Mouse (Mus musculus) stomach, postnatal 0 days (tissue): ENCODE data around the gene Sirt4. TPM values are rescaled to one million over a fixed set of nuclear protein-coding genes. Genes with fewer than 3 reads are reported as not detected.
A peak's percentile ranks its signal among the peaks of the same experiment; 100 is the strongest.

Source experiments
- ATAC-seq: fragments of 200-750 bp; cut with Nextera tagmentation; 2 replicates; pipeline ENCODE4 v1.8.0; 2017; ENCODE audit not compliant: low FRiP score, low TSS enrichment
- DNase-seq: peaks from one replicate; pipeline ENCODE4 v3.0.0-alpha.2; 2016; ENCODE audit warnings: low spot score
- H3K27ac ChIP-seq: fragments of 300-500 bp; sonication (generic); replicated peaks from 2 replicates; pipeline ENCODE4 v1.5.1; 2014; ENCODE audit warnings: mild to moderate bottlenecking, control low read depth
- H3K27me3 ChIP-seq: fragments of 300-500 bp; sonication (generic); 2 replicates; pipeline ENCODE4 v1.6.1; 2014; ENCODE audit warnings: low read length; ENCODE audit not compliant: control insufficient read depth, insufficient read depth
- H3K36me3 ChIP-seq: fragments of 300-500 bp; sonication (generic); 2 replicates; pipeline ENCODE4 v1.6.1; 2014; ENCODE audit warnings: low read length, mixed read lengths; ENCODE audit not compliant: control insufficient read depth, insufficient read depth
- H3K4me1 ChIP-seq: fragments of 300-500 bp; sonication (generic); replicated peaks from 2 replicates; pipeline ENCODE4 v1.6.1; 2014; ENCODE audit warnings: antibody characterized with exemption; ENCODE audit not compliant: control insufficient read depth, insufficient read depth
- H3K4me2 ChIP-seq: fragments of 300-500 bp; sonication (generic); replicated peaks from 2 replicates; pipeline ENCODE4 v1.6.1; 2014; ENCODE audit warnings: low read depth, mild to moderate bottlenecking, control low read depth, moderate library complexity
- H3K4me3 ChIP-seq: fragments of 300-500 bp; sonication (generic); 2 replicates; pipeline ENCODE4 v1.5.1; 2014; ENCODE audit warnings: low read depth, low read length, control low read depth
- H3K9ac ChIP-seq: fragments of 300-500 bp; sonication (generic); 2 replicates; pipeline ENCODE4 v1.6.1; 2014; ENCODE audit warnings: mild to moderate bottlenecking, low read length, control low read depth, mixed read lengths
- H3K9me3 ChIP-seq: fragments of 300-500 bp; sonication (generic); 2 replicates; pipeline ENCODE4 v1.6.1; 2016; ENCODE audit warnings: low read length; ENCODE audit not compliant: control insufficient read depth
- CTCF ChIP-seq: IDR thresholded peaks from 2 replicates; pipeline ENCODE4 v1.5.1; 2016; ENCODE audit warnings: antibody characterized with exemption, low read depth, mild to moderate bottlenecking, moderate library complexity
- EP300 ChIP-seq: optimal IDR thresholded peaks from 2 replicates; pipeline ENCODE3; 2016; ENCODE audit warnings: antibody characterized with exemption
- WGBS: fragments of 180-500 bp; shearing (Covaris S2); extraction: QIAGEN DNeasy Blood & Tissue Kit; methylation state at CpG from one replicate; pipeline ENCODE4 v1.1.7; 2014; 5-methylcytosine and 5-hydroxymethylcytosine counted together
- polyA plus RNA-seq: library from polyadenylated mRNA; unstranded; fragments of >200 nt; fragmentation: Nextera tagmentation; extraction: Ambion mirVana; gene quantifications from 2 replicates; pipeline ENCODE4 v1.2.1, GENCODE M21; 2015

The Sirt4 gene
- polyA plus RNA-seq, 1 experiment from 2014 or later, result 11.5 TPM

DNA sequence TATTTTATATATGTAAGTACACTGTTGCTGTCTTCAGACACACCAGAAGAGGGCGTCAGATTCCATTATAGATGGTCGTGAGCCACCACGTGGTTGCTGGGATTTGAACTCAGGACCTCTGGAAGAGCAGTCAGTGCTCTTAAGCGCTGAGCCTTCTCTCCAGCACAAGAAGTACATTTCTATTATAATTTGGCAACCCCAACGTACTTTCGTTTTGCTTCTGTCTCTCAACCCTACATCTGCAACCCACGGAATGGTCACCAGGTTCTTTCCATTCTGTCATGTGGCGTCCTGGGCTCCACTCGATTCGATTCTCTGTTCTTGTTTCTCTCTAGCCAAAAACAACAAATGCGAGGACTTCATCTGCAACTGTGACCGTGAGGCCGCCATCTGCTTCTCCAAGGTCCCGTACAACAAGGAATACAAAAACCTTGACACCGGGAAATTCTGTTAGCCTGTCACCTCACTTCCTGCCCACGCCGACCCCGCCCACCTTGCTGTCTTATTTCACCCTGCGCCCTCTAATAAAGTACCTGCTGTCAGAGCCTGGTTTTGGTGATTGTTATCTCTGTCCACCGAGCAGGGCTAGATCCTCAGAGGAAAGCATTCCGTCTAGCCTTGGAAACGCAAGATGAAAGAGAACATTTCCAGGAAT, 10.2 kb downstream of the Sirt4 start:
- TF ChIP-seq EP300, result no peak
- no peak for TF ChIP-seq CTCF
- Histone ChIP-seq H3K27ac (no peak overlapping the region), H3K9ac (no peak overlapping the region), H3K36me3 (no peaks in the 10 kb centered on the region), H3K4me3 (no peak overlapping the region), H3K27me3 (no peaks in the 10 kb centered on the region), H3K4me2 (no peak overlapping the region), H3K9me3 (no peaks in the 10 kb centered on the region), H3K4me1 (0 out of 2 replicates have a peak, but pooled peaks cover 2% of the 10 kb centered on the region)
- WGBS, result 68% methylated on average over 22 of the region's 22 CpGs
- no peak for DNase-seq
- no peak for ATAC-seq

GRCm38 (mm10) chr5:115473191-115473590, 11.3 kb downstream of the Sirt4 start:
- TF ChIP-seq EP300, result no peak
- peak; percentile 52 for TF ChIP-seq CTCF
- WGBS, result 64% methylated on average over 10 of the region's 10 CpGs
- ATAC-seq, result no peak

GRCm38 (mm10) chr5:115470766-115471531, 13.6 kb downstream of the Sirt4 start:
- DNase-seq, result peak; percentile 70
- ATAC-seq, result peak; percentile 9; the same call in 1 of the 2 replicates
- WGBS, result 35% methylated on average over 20 of the region's 20 CpGs

More at GRCm38 (mm10) chr5:115473191-115473590, 11.3 kb downstream of the Sirt4 start:
- DNase-seq, result no peak
- Histone ChIP-seq H3K36me3 (no peaks in the 10 kb centered on the region), H3K27me3 (no peaks in the 10 kb centered on the region), H3K4me1 (0 out of 2 replicates have a peak, but pooled peaks cover 2% of the 10 kb centered on the region), H3K4me3 (no peak overlapping the region), H3K27ac (no peak overlapping the region), H3K9ac (no peak overlapping the region), H3K4me2 (no peak overlapping the region), H3K9me3 (no peaks in the 10 kb centered on the region)

GRCm38 (mm10) chr5:115469791-115470190, 14.7 kb downstream of the Sirt4 start:
- no peaks in the 10 kb centered on the region for H3K27me3 ChIP-seq
- ATAC-seq, result peak; percentile 79
- no peaks in the 10 kb centered on the region for H3K9me3 ChIP-seq
- H3K4me2 ChIP-seq, result no peak overlapping the region
- no peak overlapping the region for H3K4me3 ChIP-seq
- DNase-seq, result peak; percentile 66
- H3K4me1 ChIP-seq, result no peaks in the 10 kb centered on the region
- TF ChIP-seq EP300 (no peak), CTCF (no peak)
- no peak overlapping the region for H3K9ac ChIP-seq
- 63% methylated on average over 6 of the region's 6 CpGs for WGBS
- H3K36me3 ChIP-seq, result no peaks in the 10 kb centered on the region
- H3K27ac ChIP-seq, result no peak overlapping the region

More at GRCm38 (mm10) chr5:115470766-115471531, 13.6 kb downstream of the Sirt4 start:
- peak; percentile 86 for TF ChIP-seq CTCF
- TF ChIP-seq EP300, result no peak
- Histone ChIP-seq H3K9me3 (no peaks in the 10 kb centered on the region), H3K4me1 (0 out of 2 replicates have a peak, but pooled peaks cover 2% of the 10 kb centered on the region), H3K27ac (no peak overlapping the region), H3K4me2 (0 out of 2 replicates have a peak overlapping the region, but pooled peaks have one; percentile 6), H3K27me3 (no peaks in the 10 kb centered on the region), H3K9ac (no peak overlapping the region), H3K4me3 (no peak overlapping the region), H3K36me3 (no peaks in the 10 kb centered on the region)

DNA sequence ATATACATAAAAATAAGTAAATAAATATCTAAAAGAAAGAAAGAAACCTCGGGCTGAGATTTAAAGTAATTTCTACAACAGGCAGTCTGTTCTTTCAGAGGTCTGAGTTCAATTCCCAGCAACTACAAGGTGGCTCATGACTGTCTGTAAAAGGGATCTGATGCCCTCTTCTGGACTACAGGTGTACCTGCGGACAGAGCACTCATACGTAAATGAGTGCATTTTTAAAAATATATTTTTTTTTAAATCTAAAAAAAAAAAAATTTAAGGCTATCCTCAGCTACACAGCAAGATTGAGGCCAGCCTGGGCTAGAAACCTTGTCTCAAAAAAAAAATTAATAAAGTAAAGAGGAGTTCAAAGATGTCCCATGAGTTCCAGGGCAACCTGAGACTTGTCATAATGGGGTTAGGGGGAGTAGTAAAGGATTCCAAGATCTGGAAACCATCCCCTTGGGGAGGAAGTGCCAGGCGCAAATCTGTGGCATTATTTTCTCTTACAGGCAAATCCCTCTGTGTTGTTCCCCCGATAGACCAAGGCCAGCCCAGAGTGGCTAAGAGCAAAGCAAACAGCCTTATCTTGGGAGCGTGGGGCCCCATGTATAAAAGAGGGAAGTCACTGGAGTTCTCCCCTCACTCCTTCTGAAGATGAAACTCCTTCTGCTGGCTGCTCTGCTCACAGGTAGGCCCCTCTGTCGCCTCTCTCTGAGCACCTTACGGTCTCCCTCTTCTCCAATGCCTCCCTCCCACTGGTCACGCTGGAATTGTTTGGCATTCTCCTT, 18.7 kb downstream of the Sirt4 start, which contains the start of gene Pla2g1b:
Gene Pla2g1b, plus strand, starts transcription at position 621 of the 779 bp plus-strand sequence.
- no peaks in the 10 kb centered on the region for H3K27me3 ChIP-seq
- peak; percentile 61 for TF ChIP-seq CTCF
- TF ChIP-seq EP300, result no peak
- H3K9ac ChIP-seq, result 0 out of 2 replicates have a peak within 1 kb of the TSS, but pooled peaks have one; percentile 27
- WGBS, result 38% methylated on average over 9 of the region's 9 CpGs
- H3K36me3 ChIP-seq, result no peaks in the 10 kb centered on the region
- no peaks in the 10 kb centered on the region for H3K9me3 ChIP-seq
- peak; percentile 76 for DNase-seq
- ATAC-seq, result peak; percentile 49; the same call in 1 of the 2 replicates
- H3K27ac ChIP-seq, result no peak within 1 kb of the TSS; the same call in 1 of the 2 replicates
- H3K4me3 ChIP-seq, result 0 out of 2 replicates have a peak within 1 kb of the TSS, but pooled peaks have one; percentile 8
- no peaks in the 10 kb centered on the region for H3K4me1 ChIP-seq
- H3K4me2 ChIP-seq, result peak within 1 kb of the TSS; percentile 14; the same call in 1 of the 2 replicates
